Mouse (Mus musculus): ENCODE results near the gene Galnt15.

The Galnt15 gene

GRCm38 (mm10) chr14:32036482-32036881 lies 7.7 kb downstream of the Galnt15 start:
- no peak for DNase-seq (ENCODE audit: low spot score in 2 of 2)

- no peak for DNase-seq (ENCODE audit: low spot score in 2 of 2)
Measured at GRCm38 (mm10) chr14:32037661-32038252, 9.0 kb downstream of the Galnt15 start.

- no peak for DNase-seq (ENCODE audit: low spot score in 2 of 2)
Measured at GRCm38 (mm10) chr14:32042108-32042507, 13.3 kb downstream of the Galnt15 start.

- DNase-seq (ENCODE audit: low spot score in 2 of 2): no peak
Measured at GRCm38 (mm10) chr14:32046357-32046756, 17.6 kb downstream of the Galnt15 start.

- no peak for DNase-seq (ENCODE audit: low spot score in 2 of 2)
Measured at GRCm38 (mm10) chr14:32050171-32050570, 21.4 kb downstream of the Galnt15 start.

GRCm38 (mm10) chr14:32053895-32054294 lies 25.1 kb downstream of the Galnt15 start:
- no peak for DNase-seq (ENCODE audit: low spot score in 2 of 2)

GRCm38 (mm10) chr14:32054788-32055187 lies 26.0 kb downstream of the Galnt15 start:
- no peak for DNase-seq (ENCODE audit: low spot score in 2 of 2)

GRCm38 (mm10) chr14:32055781-32056180 lies 27.0 kb downstream of the Galnt15 start:
- no peak for DNase-seq (ENCODE audit: low spot score in 2 of 2)

- DNase-seq (ENCODE audit: low spot score in 2 of 2): peak; percentile 33 to 73
Measured at GRCm38 (mm10) chr14:32056675-32057074, 27.9 kb downstream of the Galnt15 start.

GRCm38 (mm10) chr14:32057664-32058063 lies 28.9 kb downstream of the Galnt15 start:
- DNase-seq (ENCODE audit: low spot score in 2 of 2): no peak

- DNase-seq (ENCODE audit: low spot score in 2 of 2): no peak
Measured at GRCm38 (mm10) chr14:32061398-32061797, 32.6 kb downstream of the Galnt15 start.

- no peak for DNase-seq (ENCODE audit: low spot score in 2 of 2)
Measured at GRCm38 (mm10) chr14:32072807-32073206, 44.0 kb downstream of the Galnt15 start.

GRCm38 (mm10) chr14:32073211-32073685 lies 44.5 kb downstream of the Galnt15 start:
- DNase-seq (ENCODE audit: low spot score in 2 of 2): no peak

- DNase-seq (ENCODE audit: low spot score in 2 of 2): no peak
Measured at GRCm38 (mm10) chr14:32073901-32074300, 45.1 kb downstream of the Galnt15 start.

- peak; percentile 59 to 77 for DNase-seq (ENCODE audit: low spot score in 2 of 2)
Measured at GRCm38 (mm10) chr14:32076896-32077575, 48.2 kb downstream of the Galnt15 start.

GRCm38 (mm10) chr14:32081026-32081425 lies 52.2 kb downstream of the Galnt15 start:
- DNase-seq (ENCODE audit: low spot score in 2 of 2): no peak

- DNase-seq (ENCODE audit: low spot score in 2 of 2): no peak
Measured at GRCm38 (mm10) chr14:32082891-32083290, 54.1 kb downstream of the Galnt15 start.

GRCm38 (mm10) chr14:32083466-32083865 lies 54.7 kb downstream of the Galnt15 start:
- no peak for DNase-seq (ENCODE audit: low spot score in 2 of 2)

GRCm38 (mm10) chr14:32084761-32085485 lies 56.1 kb downstream of the Galnt15 start, which contains the start of gene Oxnad1:
Gene Oxnad1, plus strand, starts transcription at chr14:32085374.
- DNase-seq (ENCODE audit: low spot score in 2 of 2): no peak

GRCm38 (mm10) chr14:32085486-32086201 lies 56.9 kb downstream of the Galnt15 start, which contains the start of gene Dph3:
Gene Dph3, minus strand, starts transcription at chr14:32085729.
- DNase-seq (ENCODE audit: low spot score in 2 of 2): peak; percentile 97 to 99

GRCm38 (mm10) chr14:32086226-32086625 lies 57.4 kb downstream of the Galnt15 start:
- no peak for DNase-seq (ENCODE audit: low spot score in 2 of 2)
